In the genomic region with DNA sequence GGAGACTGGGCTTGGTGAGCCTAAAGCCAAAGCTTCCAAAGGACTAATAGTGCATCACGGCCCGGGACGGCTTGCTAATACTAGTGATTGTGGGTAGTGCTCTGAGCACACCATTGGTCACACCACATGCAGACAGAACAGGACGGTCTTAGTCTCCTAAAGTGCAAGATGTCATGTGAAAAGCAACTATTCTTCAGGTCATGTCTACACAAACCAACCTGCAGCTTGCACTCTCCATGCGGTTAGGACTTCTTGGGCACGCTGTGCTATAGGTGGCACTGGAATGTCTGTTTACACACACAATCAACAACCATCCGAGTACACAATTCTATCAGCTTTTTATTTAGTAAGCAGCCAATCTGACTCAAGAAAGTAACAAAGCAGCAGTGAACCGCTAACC, we compare ENCODE assay signal across 21 mouse cellular contexts. TPM values are rescaled to one million over a fixed set of nuclear protein-coding genes. Genes with fewer than 3 reads are reported as not detected.
A peak's percentile ranks its signal among the peaks of the same experiment; 100 is the strongest.
DNase-seq lines count a peak whose midpoint lies in the region; ATAC-seq and TF ChIP-seq lines count a peak whose summit lies in the region.
"Had no signal": no experiment of that assay in that cellular context is flagged by ENCODE, and none has a peak within 500 bp of the region (broad histone marks: within the 10 kb centered on the region; RNA-seq: fewer than 3 reads in every experiment).

No protein-coding gene starts in this region.

- 89% methylated on average over 8 of the region's 8 CpGs for WGBS in liver, embryonic 12.5 days (ENCODE audit: insufficient replicate concordance)
- 92% methylated on average over 8 of the region's 8 CpGs for WGBS in liver, postnatal 0 days (ENCODE audit: insufficient replicate concordance)

- DNase-seq in kidney, adult 18-20 months = peak; percentile 2
- DNase-seq in kidney, postnatal 10 days = no peak
- DNase-seq in liver, postnatal 0 days = no peak
- DNase-seq in thymus, postnatal 25 days = no peak
- no peak for DNase-seq in frontal cortex, adult 2 months (ENCODE audit: extremely low spot score in 1 of 2, low spot score in 1 of 2)
- DNase-seq: adrenal gland, adult 8-10 months; cerebellum, adult 11 months; cerebellum, adult 8-10 months; cerebellum, postnatal 14 days; embryo, embryonic 11 days; gastrocnemius, postnatal 10 days; heart, adult 2 months; heart, postnatal 4 days had no signal

- no peak overlapping the region for H3K4me3 ChIP-seq in liver, embryonic 12.5 days
- H3K4me3 ChIP-seq in liver, postnatal 0 days (ENCODE audit: low read depth, low read length) = no peak overlapping the region
- H3K4me3 ChIP-seq: embryonic facial prominence, embryonic 15.5 days; forebrain, embryonic 15.5 days; heart, adult 2 months; heart, embryonic 13.5 days; hindbrain, embryonic 12.5 days had no signal

- peaks cover 29% of the 10 kb centered on the region for H3K4me1 ChIP-seq in liver, embryonic 12.5 days
- H3K4me1 ChIP-seq in liver, postnatal 0 days (ENCODE audit: insufficient read depth) = peaks cover 4% of the 10 kb centered on the region; the same call in 1 of the 2 replicates
- H3K4me1 ChIP-seq: embryonic facial prominence, embryonic 15.5 days; forebrain, embryonic 15.5 days; heart, embryonic 13.5 days; hindbrain, embryonic 12.5 days had no signal

- TF ChIP-seq CTCF in liver, postnatal 0 days (IDR thresholded peaks at IDR 0.05; ENCODE audit: low read depth) = no peak

- H3K9me3 ChIP-seq in liver, embryonic 12.5 days (replicated peaks) = no peaks in the 10 kb centered on the region
- H3K9me3 ChIP-seq in liver, postnatal 0 days (ENCODE audit: low read length) = no peaks in the 10 kb centered on the region
- H3K9me3 ChIP-seq: embryonic facial prominence, embryonic 15.5 days; forebrain, embryonic 15.5 days; heart, embryonic 13.5 days; hindbrain, embryonic 12.5 days had no signal

- no peaks in the 10 kb centered on the region for H3K27me3 ChIP-seq in liver, embryonic 12.5 days (replicated peaks)
- H3K27me3 ChIP-seq in liver, postnatal 0 days (ENCODE audit: insufficient read depth, low read length) = no peaks in the 10 kb centered on the region
- H3K27me3 ChIP-seq: embryonic facial prominence, embryonic 15.5 days; forebrain, embryonic 15.5 days; heart, embryonic 13.5 days; hindbrain, embryonic 12.5 days had no signal

- no peak overlapping the region for H3K9ac ChIP-seq in liver, embryonic 12.5 days
- no peak overlapping the region for H3K9ac ChIP-seq in liver, postnatal 0 days (replicated peaks)
- H3K9ac ChIP-seq: embryonic facial prominence, embryonic 15.5 days; forebrain, embryonic 15.5 days; heart, embryonic 13.5 days; hindbrain, embryonic 12.5 days had no signal

- ATAC-seq in liver, embryonic 12.5 days = no peak
- ATAC-seq in liver, postnatal 0 days = no peak
- 0 out of 2 replicates have a peak, but pooled peaks have one; percentile 23 for ATAC-seq in erythroblast, adult 5-6 weeks (replicated peaks; ENCODE audit: low FRiP score, poor library complexity, severe bottlenecking)
- ATAC-seq: forebrain, embryonic 15.5 days; hindbrain, embryonic 16.5 days had no signal

- no peak overlapping the region; the same call in 1 of the 2 replicates for H3K4me2 ChIP-seq in liver, embryonic 12.5 days
- no peak overlapping the region for H3K4me2 ChIP-seq in liver, postnatal 0 days (ENCODE audit: low read depth, low read length)
- H3K4me2 ChIP-seq: embryonic facial prominence, embryonic 15.5 days; forebrain, embryonic 15.5 days; heart, embryonic 13.5 days; hindbrain, embryonic 12.5 days had no signal

- peaks cover 86% of the 10 kb centered on the region for H3K36me3 ChIP-seq in liver, embryonic 12.5 days
- H3K36me3 ChIP-seq in liver, postnatal 0 days (replicated peaks; ENCODE audit: insufficient read depth, low read length) = peaks cover 56% of the 10 kb centered on the region

- H3K27ac ChIP-seq in liver, embryonic 12.5 days = peak overlapping the region; percentile 75
- no peak overlapping the region for H3K27ac ChIP-seq in liver, postnatal 0 days (ENCODE audit: low read depth)
- H3K27ac ChIP-seq: embryonic facial prominence, embryonic 15.5 days; forebrain, embryonic 15.5 days; heart, adult 2 months; heart, embryonic 13.5 days; hindbrain, embryonic 12.5 days had no signal

- TF ChIP-seq EP300 in liver, postnatal 0 days (IDR thresholded peaks at IDR 0.05; ENCODE audit: low read depth) = no peak

RNA-seq across cellular contexts. Expression of gene Cluh, which starts 25.4 kb away (rescaled TPM):
- 49.6 and 50.1 TPM in 2 replicates for polyA plus RNA-seq in liver, embryonic 12.5 days (2016; fragmentation: Nextera tagmentation; extraction: Ambion mirVana)
- 31.2 and 35.6 TPM in 2 replicates for polyA plus RNA-seq in liver, postnatal 0 days (2015; fragmentation: Nextera tagmentation; extraction: Ambion mirVana)
- 7.3 and 8.2 TPM in 2 replicates for total RNA-seq in erythroblast, adult 5-6 weeks (2015; ENCODE audit: low replicate concordance)
- total RNA-seq in erythroblast, adult 5-6 weeks (2017; ENCODE audit: low replicate concordance) = 4.1 and 4.5 TPM in 2 replicates
- polyA plus RNA-seq in frontal cortex, adult 2 months (2012; rRNA removed) = 52.6 and 54.6 TPM in 2 replicates

RNA-seq across cellular contexts. Expression of gene Pafah1b1, which starts 49.8 kb away (rescaled TPM):
- 54.3 and 54.7 TPM in 2 replicates for polyA plus RNA-seq in liver, embryonic 12.5 days (2016; fragmentation: Nextera tagmentation; extraction: Ambion mirVana)
- polyA plus RNA-seq in liver, postnatal 0 days (2015; fragmentation: Nextera tagmentation; extraction: Ambion mirVana) = 24.1 and 30.1 TPM in 2 replicates
- total RNA-seq in erythroblast, adult 5-6 weeks (2015; ENCODE audit: low replicate concordance) = 67.9 and 70.7 TPM in 2 replicates
- total RNA-seq in erythroblast, adult 5-6 weeks (2017; ENCODE audit: low replicate concordance) = 95.6 and 112 TPM in 2 replicates
- 157 and 175 TPM in 2 replicates for polyA plus RNA-seq in frontal cortex, adult 2 months (2012; rRNA removed)

RNA-seq across cellular contexts. Expression of gene Ccdc92b, which starts 55.3 kb away (rescaled TPM):
- polyA plus RNA-seq in liver, embryonic 12.5 days (2016; fragmentation: Nextera tagmentation; extraction: Ambion mirVana) = 14.7 and 16.0 TPM in 2 replicates
- 2.2 and 2.6 TPM in 2 replicates for polyA plus RNA-seq in liver, postnatal 0 days (2015; fragmentation: Nextera tagmentation; extraction: Ambion mirVana)
- 91.3 and 114 TPM in 2 replicates for total RNA-seq in erythroblast, adult 5-6 weeks (2015; ENCODE audit: low replicate concordance)
- 89.9 and 92.6 TPM in 2 replicates for total RNA-seq in erythroblast, adult 5-6 weeks (2017; ENCODE audit: low replicate concordance)
- polyA plus RNA-seq in frontal cortex, adult 2 months (2012; rRNA removed) = 19.5 and 19.9 TPM in 2 replicates
- total RNA-seq: common myeloid progenitor, adult 5-6 weeks had no signal
